In genomic region chrX:6654024-6654423, GRCm38 (mm10) we compare ENCODE assay signal across 9 mouse cellular contexts.
DNase-seq lines count a peak whose midpoint lies in the region; ATAC-seq and TF ChIP-seq lines count a peak whose summit lies in the region.
"Had no signal": no experiment of that assay in that cellular context is flagged by ENCODE, and none has a peak within 500 bp of the region (broad histone marks: within the 10 kb centered on the region; RNA-seq: fewer than 3 reads in every experiment).

No protein-coding gene starts in this region.

- TF ChIP-seq POLR2A in cerebellum, adult 2 months (IDR thresholded peaks at IDR 0.05; ENCODE audit: borderline replicate concordance, insufficient read depth, low read length) = no peak

- no peak overlapping the region for H3K27ac ChIP-seq in cerebellum, adult 2 months (ENCODE audit: insufficient read depth, low read length)
- H3K27ac ChIP-seq in lung, embryonic 14.5 days (ENCODE audit: low read depth) = no peak overlapping the region
- H3K27ac ChIP-seq: limb, embryonic 13.5 days had no signal

- intact Hi-C loops in left cerebral cortex, postnatal 36 days (cut with DNase I) = no loop called here

- no peaks in the 10 kb centered on the region for H3K27me3 ChIP-seq in cerebellum, adult 2 months (ENCODE audit: control insufficient read depth, insufficient read depth, low read length)
- H3K27me3 ChIP-seq in lung, embryonic 14.5 days (ENCODE audit: insufficient read depth, low read length) = no peaks in the 10 kb centered on the region
- H3K27me3 ChIP-seq: limb, embryonic 13.5 days had no signal

- H3K36me3 ChIP-seq in lung, embryonic 14.5 days (ENCODE audit: insufficient read depth) = no peaks in the 10 kb centered on the region
- H3K36me3 ChIP-seq: limb, embryonic 13.5 days had no signal

- TF ChIP-seq CTCF in cerebellum, adult 2 months (IDR thresholded peaks at IDR 0.05; ENCODE audit: borderline replicate concordance, insufficient read depth, low read depth, low read length) = peak; percentile 13; the same call in 1 of the 2 replicates
- TF ChIP-seq CTCF in lung, embryonic 14.5 days (IDR thresholded peaks at IDR 0.05; ENCODE audit: low read depth) = peak; percentile 62

- no peaks in the 10 kb centered on the region for H3K9me3 ChIP-seq in lung, embryonic 14.5 days (ENCODE audit: low read depth, low read length)
- H3K9me3 ChIP-seq: limb, embryonic 13.5 days had no signal

- DNase-seq in cerebellum, adult 2 months = no peak
- DNase-seq in cerebellum, adult 8-10 months = no peak
- DNase-seq in left cerebral cortex, adult 11 months (ENCODE audit: low spot score) = peak; percentile 0
- DNase-seq in left cerebral cortex, postnatal 36 days (ENCODE audit: low spot score in 2 of 2) = no peak
- DNase-seq in adrenal gland, postnatal 25 days = peak; percentile 10
- DNase-seq in lung, embryonic 14.5 days = peak; percentile 53
- no peak for DNase-seq in yolk sac, embryonic 10.5 days (ENCODE audit: low spot score)
- DNase-seq in right cerebral cortex, postnatal 4 days = no peak

- H3K9ac ChIP-seq in lung, embryonic 14.5 days = no peak overlapping the region
- H3K9ac ChIP-seq: limb, embryonic 13.5 days had no signal

- H3K4me2 ChIP-seq in lung, embryonic 14.5 days = no peak overlapping the region
- H3K4me2 ChIP-seq: limb, embryonic 13.5 days had no signal

- no peak overlapping the region for H3K4me3 ChIP-seq in cerebellum, adult 2 months (replicated peaks; ENCODE audit: insufficient read depth, low read depth, low read length)
- no peak overlapping the region for H3K4me3 ChIP-seq in lung, embryonic 14.5 days (ENCODE audit: low read depth, low read length)
- H3K4me3 ChIP-seq: limb, embryonic 13.5 days had no signal

- ATAC-seq in lung, embryonic 14.5 days (ENCODE audit: insufficient read depth) = no peak

- no peaks in the 10 kb centered on the region for H3K4me1 ChIP-seq in cerebellum, adult 2 months (ENCODE audit: control insufficient read depth, insufficient read depth, low read length)
- H3K4me1 ChIP-seq in lung, embryonic 14.5 days (ENCODE audit: insufficient read depth) = no peaks in the 10 kb centered on the region
- H3K4me1 ChIP-seq: limb, embryonic 13.5 days had no signal

- 0% methylated on average over 2 of the region's 2 CpGs for WGBS in cerebellum, adult 2 months
- 2% methylated on average over 2 of the region's 2 CpGs for WGBS in lung, embryonic 14.5 days

Comparison
In these comparisons a context has a peak if more than half of its experiments do, and no peak if none do; other contexts are left out.
1. DNase-seq: peak in left cerebral cortex, adult 11 months (single experiment), adrenal gland, postnatal 25 days (single experiment) and lung, embryonic 14.5 days (single experiment); none in cerebellum, adult 2 months (0 of 2), cerebellum, adult 8-10 months (single experiment), left cerebral cortex, postnatal 36 days (0 of 2), yolk sac, embryonic 10.5 days (single experiment) and right cerebral cortex, postnatal 4 days (single experiment).